Mouse (Mus musculus): ENCODE data around the gene Rp9.
A peak's percentile ranks its signal among the peaks of the same experiment; 100 is the strongest.

DNA sequence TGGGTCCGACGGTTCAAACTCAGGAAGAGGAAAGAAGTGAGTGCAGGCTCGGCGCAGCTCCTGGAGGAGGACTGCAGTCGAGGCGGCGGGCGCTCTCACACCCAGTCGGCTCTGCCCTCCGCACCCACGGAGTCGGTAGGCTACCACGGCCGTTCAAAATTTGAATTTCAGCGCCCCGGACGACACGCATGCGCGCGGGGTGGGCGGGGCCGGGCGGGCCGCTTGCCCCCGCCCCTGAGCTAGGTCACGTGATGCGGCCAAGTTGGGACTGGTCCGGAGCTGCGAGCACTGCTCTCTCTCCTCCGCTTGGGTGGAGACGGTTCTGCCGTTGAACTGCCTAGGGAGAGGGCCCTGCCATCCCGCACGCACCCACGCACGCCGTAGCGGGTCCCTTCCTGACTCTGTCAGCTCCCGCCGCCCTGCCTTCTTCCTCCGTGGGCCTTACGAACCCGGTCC is 80.5 kb downstream of the Rp9 start, which contains the start of gene Anln:
- TF ChIP-seq POLR2A (IDR thresholded peaks at IDR 0.05; ENCODE audit: low read depth, low read length) (peak; percentile 98), CTCF (IDR thresholded peaks at IDR 0.05; ENCODE audit: borderline replicate concordance, insufficient read depth, low read length) (no peak)

All from embryonic fibroblast, embryonic 13.5 days (primary cell).